Mouse (Mus musculus) midbrain, embryonic 14.5 days (tissue): ENCODE data around the gene Pigk. TPM values are rescaled to one million over a fixed set of nuclear protein-coding genes. Genes with fewer than 3 reads are reported as not detected.

ENCODE experiments used
- ATAC-seq: fragments of 200-750 bp; cut with Nextera tagmentation; 2 replicates; pipeline ENCODE4 v1.8.0; 2017; ENCODE audit warnings: moderate number of reproducible peaks, moderate library complexity; ENCODE audit not compliant: low FRiP score, low TSS enrichment
- DNase-seq: peaks from one replicate; pipeline ENCODE4 v3.0.0-alpha.2; 2015
- H3K27ac ChIP-seq: fragments of 300-500 bp; sonication (generic); replicated peaks from 2 replicates; pipeline ENCODE4 v1.5.1; 2014; ENCODE audit warnings: mild to moderate bottlenecking, low read depth, low read length, moderate library complexity
- H3K27me3 ChIP-seq: fragments of 300-500 bp; sonication (generic); 2 replicates; pipeline ENCODE4 v1.6.1; 2014; ENCODE audit warnings: low read length, control low read depth, mixed read lengths; ENCODE audit not compliant: control insufficient read depth, insufficient read depth
- H3K36me3 ChIP-seq: fragments of 300-500 bp; sonication (generic); 2 replicates; pipeline ENCODE4 v1.6.1; 2014; ENCODE audit warnings: low read length, control low read depth; ENCODE audit not compliant: control insufficient read depth, insufficient read depth
- H3K4me1 ChIP-seq: fragments of 300-500 bp; sonication (generic); 2 replicates; pipeline ENCODE4 v1.6.1; 2014; ENCODE audit warnings: mild to moderate bottlenecking, antibody characterized with exemption, low read length, control low read depth; ENCODE audit not compliant: control insufficient read depth, insufficient read depth
- H3K4me2 ChIP-seq: fragments of 300-500 bp; sonication (generic); 2 replicates; pipeline ENCODE4 v1.6.1; 2014; ENCODE audit warnings: mild to moderate bottlenecking, low read length, moderate library complexity
- H3K4me3 ChIP-seq: fragments of 300-500 bp; sonication (generic); replicated peaks from 2 replicates; pipeline ENCODE4 v1.5.1; 2014; ENCODE audit warnings: low read depth, low read length
- H3K9ac ChIP-seq: fragments of 300-500 bp; sonication (generic); replicated peaks from 2 replicates; pipeline ENCODE4 v1.6.1; 2014; ENCODE audit warnings: mild to moderate bottlenecking, low read length, moderate library complexity
- H3K9me3 ChIP-seq: fragments of 300-500 bp; sonication (generic); 2 replicates; pipeline ENCODE4 v1.6.1; 2016; ENCODE audit warnings: low read length, control low read depth, mixed read lengths; ENCODE audit not compliant: control insufficient read depth
- WGBS: fragments of 180-500 bp; shearing (Covaris S2); extraction: QIAGEN DNeasy Blood & Tissue Kit; methylation state at CpG from one replicate; pipeline ENCODE4 v1.1.7; 2014; 5-methylcytosine and 5-hydroxymethylcytosine counted together
- polyA plus RNA-seq: library from polyadenylated mRNA; unstranded; fragments of >200 nt; fragmentation: Nextera tagmentation; extraction: Ambion mirVana; gene quantifications from 2 replicates; pipeline ENCODE4 v1.2.1, GENCODE M21; 2014

Pigk gene
- polyA plus RNA-seq, 1 experiment from 2014 or later, result 50.6 TPM

- Histone ChIP-seq H3K9ac (no peak overlapping the region), H3K4me1 (peaks cover 3% of the 10 kb centered on the region; the same call in 1 of the 2 replicates), H3K4me2 (no peak overlapping the region), H3K9me3 (no peaks in the 10 kb centered on the region), H3K27ac (0 out of 2 replicates have a peak overlapping the region, but pooled peaks have one; percentile 26), H3K4me3 (no peak overlapping the region), H3K36me3 (no peaks in the 10 kb centered on the region), H3K27me3 (no peaks in the 10 kb centered on the region)
- 39% methylated on average over 12 of the region's 12 CpGs for WGBS
- DNase-seq, result peak; percentile 35
- no peak for ATAC-seq
These were observed 141.2 kb downstream of the Pigk start for GRCm38 (mm10) chr3:152855006-152855614.

DNA sequence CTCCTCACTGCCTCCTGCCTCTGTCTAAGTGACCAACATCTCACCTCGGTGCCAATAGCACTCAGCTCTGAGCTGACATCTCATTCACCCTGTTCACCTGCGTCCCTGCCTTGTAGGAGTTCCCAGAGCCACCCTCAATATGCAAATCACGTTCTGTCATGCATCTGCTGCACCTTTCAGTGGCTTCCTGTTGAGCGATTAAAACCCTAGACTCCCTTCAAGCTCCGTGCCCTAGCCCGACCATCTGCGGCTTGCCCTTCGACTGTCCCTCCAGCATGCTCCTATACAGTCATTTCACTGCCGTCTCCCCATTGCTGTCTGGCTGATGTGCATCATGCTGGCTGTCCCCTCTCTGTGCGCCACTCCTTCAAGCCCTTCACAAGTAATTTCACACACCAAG, 142.2 kb downstream of the Pigk start:
- H3K4me2 ChIP-seq, result no peak overlapping the region
- no peaks in the 10 kb centered on the region for H3K36me3 ChIP-seq
- H3K9ac ChIP-seq, result no peak overlapping the region
- no peak overlapping the region for H3K4me3 ChIP-seq
- H3K27ac ChIP-seq, result no peak overlapping the region
- no peak for ATAC-seq
- 44% methylated on average over 10 of the region's 10 CpGs for WGBS
- no peaks in the 10 kb centered on the region for H3K9me3 ChIP-seq
- DNase-seq, result no peak
- H3K27me3 ChIP-seq, result no peaks in the 10 kb centered on the region
- H3K4me1 ChIP-seq, result peaks cover 3% of the 10 kb centered on the region; the same call in 1 of the 2 replicates

GRCm38 (mm10) chr3:152861450-152861849, 147.6 kb downstream of the Pigk start:
- no peaks in the 10 kb centered on the region for H3K27me3 ChIP-seq
- H3K27ac ChIP-seq, result no peak overlapping the region
- DNase-seq (no peak), ATAC-seq (no peak)
- no peak overlapping the region for H3K9ac ChIP-seq
- H3K9me3 ChIP-seq, result peaks cover 7% of the 10 kb centered on the region; the same call in 1 of the 2 replicates
- H3K4me3 ChIP-seq, result no peak overlapping the region
- no peaks in the 10 kb centered on the region for H3K36me3 ChIP-seq
- 92% methylated on average over 4 of the region's 4 CpGs for WGBS
- no peaks in the 10 kb centered on the region for H3K4me1 ChIP-seq
- H3K4me2 ChIP-seq, result no peak overlapping the region

DNA sequence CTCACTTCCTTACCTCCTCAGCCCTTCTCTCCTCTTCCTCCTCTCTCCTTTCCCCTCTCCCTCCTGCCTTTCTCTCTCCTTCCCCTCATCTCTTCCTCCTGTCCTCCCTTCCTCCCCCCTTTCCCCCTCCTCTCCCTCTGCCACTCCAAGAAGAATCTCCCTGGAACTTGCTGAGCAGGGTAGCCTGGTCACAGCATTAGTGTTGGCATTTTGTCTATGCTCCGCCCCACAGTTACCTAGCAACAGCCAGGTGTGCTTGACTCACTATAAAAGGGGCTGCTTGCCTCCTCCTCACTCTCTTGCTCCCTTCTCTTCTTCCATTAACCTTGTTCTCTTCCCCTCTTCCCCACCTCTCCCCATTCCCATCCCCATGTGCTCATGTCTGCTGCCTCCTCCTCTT, 148.1 kb downstream of the Pigk start:
- 74% methylated on average over 1 of the region's 1 CpGs for WGBS
- no peaks in the 10 kb centered on the region for H3K27me3 ChIP-seq
- H3K36me3 ChIP-seq, result no peaks in the 10 kb centered on the region
- no peaks in the 10 kb centered on the region for H3K4me1 ChIP-seq
- H3K9ac ChIP-seq, result no peak overlapping the region
- ATAC-seq (no peak), DNase-seq (no peak)
- H3K4me2 ChIP-seq, result no peak overlapping the region
- H3K9me3 ChIP-seq, result peaks cover 7% of the 10 kb centered on the region; the same call in 1 of the 2 replicates
- no peak overlapping the region for H3K4me3 ChIP-seq
- H3K27ac ChIP-seq, result no peak overlapping the region

GRCm38 (mm10) chr3:152866035-152866965, 152.4 kb downstream of the Pigk start:
- Histone ChIP-seq H3K9ac (no peak overlapping the region), H3K27me3 (no peaks in the 10 kb centered on the region), H3K4me2 (no peak overlapping the region), H3K4me3 (no peak overlapping the region), H3K9me3 (peaks cover 7% of the 10 kb centered on the region; the same call in 1 of the 2 replicates), H3K4me1 (peaks cover under 1% of the 10 kb centered on the region; the same call in 1 of the 2 replicates), H3K36me3 (no peaks in the 10 kb centered on the region), H3K27ac (no peak overlapping the region)
- WGBS, result 85% methylated on average over 22 of the region's 22 CpGs
- ATAC-seq (no peak), DNase-seq (no peak)

GRCm38 (mm10) chr3:152867654-152868525, 154.0 kb downstream of the Pigk start:
- no peak overlapping the region for H3K4me3 ChIP-seq
- peaks cover 7% of the 10 kb centered on the region; the same call in 1 of the 2 replicates for H3K9me3 ChIP-seq
- H3K27me3 ChIP-seq, result no peaks in the 10 kb centered on the region
- WGBS, result 68% methylated on average over 12 of the region's 12 CpGs
- H3K36me3 ChIP-seq, result no peaks in the 10 kb centered on the region
- H3K27ac ChIP-seq, result no peak overlapping the region
- peaks cover 11% of the 10 kb centered on the region for H3K4me1 ChIP-seq
- no peak overlapping the region for H3K9ac ChIP-seq
- ATAC-seq (no peak), DNase-seq (no peak)
- no peak overlapping the region for H3K4me2 ChIP-seq

- peak overlapping the region; percentile 21; the same call in 1 of the 2 replicates for H3K4me2 ChIP-seq
- DNase-seq (peak; percentile 68), ATAC-seq (0 out of 2 replicates have a peak, but pooled peaks have one; percentile 57)
- no peaks in the 10 kb centered on the region for H3K36me3 ChIP-seq
- H3K27ac ChIP-seq, result peak overlapping the region; percentile 79
- H3K27me3 ChIP-seq, result no peaks in the 10 kb centered on the region
- WGBS, result 18% methylated on average over 12 of the region's 12 CpGs
- H3K9ac ChIP-seq, result no peak overlapping the region; the same call in 1 of the 2 replicates
- no peak overlapping the region for H3K4me3 ChIP-seq
- peaks cover 31% of the 10 kb centered on the region for H3K4me1 ChIP-seq
- no peaks in the 10 kb centered on the region for H3K9me3 ChIP-seq
These were observed 158.2 kb downstream of the Pigk start for GRCm38 (mm10) chr3:152872054-152872453.

- H3K27me3 ChIP-seq, result no peaks in the 10 kb centered on the region
- peaks cover 31% of the 10 kb centered on the region for H3K4me1 ChIP-seq
- no peak overlapping the region for H3K4me3 ChIP-seq
- peak overlapping the region; percentile 79 for H3K27ac ChIP-seq
- H3K36me3 ChIP-seq, result no peaks in the 10 kb centered on the region
- H3K4me2 ChIP-seq, result no peak overlapping the region
- H3K9me3 ChIP-seq, result no peaks in the 10 kb centered on the region
- 34% methylated on average over 6 of the region's 6 CpGs for WGBS
- no peak overlapping the region; the same call in 1 of the 2 replicates for H3K9ac ChIP-seq
- peak; percentile 59 for DNase-seq
- ATAC-seq, result peak; percentile 29; the same call in 1 of the 2 replicates
These were observed 158.7 kb downstream of the Pigk start for GRCm38 (mm10) chr3:152872596-152872995.
